Mouse (Mus musculus) testis, adult 2 months (tissue): ENCODE data around the gene Tnk2. TPM values are rescaled to one million over a fixed set of nuclear protein-coding genes. Genes with fewer than 3 reads are reported as not detected.

ENCODE experiments used
- H3K27ac ChIP-seq: fragments of 200-500 bp; 2 replicates; pipeline ENCODE4 v1.5.1; 2012; ENCODE audit warnings: low read depth, low read length; ENCODE audit not compliant: control insufficient read depth, insufficient read depth
- H3K27me3 ChIP-seq: fragments of 200-500 bp; 2 replicates; pipeline ENCODE4 v1.6.1; 2012; ENCODE audit warnings: mild to moderate bottlenecking, low read length, moderate library complexity; ENCODE audit not compliant: control insufficient read depth, insufficient read depth
- H3K36me3 ChIP-seq: fragments of 200-500 bp; 2 replicates; pipeline ENCODE4 v1.6.1; 2012; ENCODE audit warnings: mild to moderate bottlenecking, low read length; ENCODE audit not compliant: control insufficient read depth, insufficient read depth
- H3K4me1 ChIP-seq: fragments of 200-500 bp; 2 replicates; pipeline ENCODE4 v1.6.1; 2012; ENCODE audit warnings: low read length; ENCODE audit not compliant: control insufficient read depth, insufficient read depth
- H3K4me3 ChIP-seq: fragments of 200-500 bp; 2 replicates; pipeline ENCODE4 v1.5.1; 2012; ENCODE audit warnings: low read depth, mild to moderate bottlenecking, low read length, moderate library complexity, mixed read lengths; ENCODE audit not compliant: control insufficient read depth
- CTCF ChIP-seq: fragments of 200-500 bp; IDR thresholded peaks from 2 replicates; pipeline ENCODE4 v1.5.1; 2012; ENCODE audit warnings: low read depth, mild to moderate bottlenecking, inconsistent platforms, low read length, moderate library complexity; ENCODE audit not compliant: control insufficient read depth, insufficient read depth, insufficient replicate concordance
- POLR2A ChIP-seq: fragments of 200-500 bp; IDR thresholded peaks from 2 replicates; pipeline ENCODE4 v1.6.1; 2012; ENCODE audit warnings: low read depth, mild to moderate bottlenecking, inconsistent platforms, low read length, moderate library complexity; ENCODE audit not compliant: control insufficient read depth
- polyA plus RNA-seq: library from polyadenylated mRNA; depleted of rRNA; stranded (reverse); fragments of >200 nt; gene quantifications from 2 replicates; pipeline ENCODE4 v1.2.3, GENCODE M21; 2012

Tnk2 gene
- polyA plus RNA-seq, 1 experiment, result 21.4 TPM

DNA sequence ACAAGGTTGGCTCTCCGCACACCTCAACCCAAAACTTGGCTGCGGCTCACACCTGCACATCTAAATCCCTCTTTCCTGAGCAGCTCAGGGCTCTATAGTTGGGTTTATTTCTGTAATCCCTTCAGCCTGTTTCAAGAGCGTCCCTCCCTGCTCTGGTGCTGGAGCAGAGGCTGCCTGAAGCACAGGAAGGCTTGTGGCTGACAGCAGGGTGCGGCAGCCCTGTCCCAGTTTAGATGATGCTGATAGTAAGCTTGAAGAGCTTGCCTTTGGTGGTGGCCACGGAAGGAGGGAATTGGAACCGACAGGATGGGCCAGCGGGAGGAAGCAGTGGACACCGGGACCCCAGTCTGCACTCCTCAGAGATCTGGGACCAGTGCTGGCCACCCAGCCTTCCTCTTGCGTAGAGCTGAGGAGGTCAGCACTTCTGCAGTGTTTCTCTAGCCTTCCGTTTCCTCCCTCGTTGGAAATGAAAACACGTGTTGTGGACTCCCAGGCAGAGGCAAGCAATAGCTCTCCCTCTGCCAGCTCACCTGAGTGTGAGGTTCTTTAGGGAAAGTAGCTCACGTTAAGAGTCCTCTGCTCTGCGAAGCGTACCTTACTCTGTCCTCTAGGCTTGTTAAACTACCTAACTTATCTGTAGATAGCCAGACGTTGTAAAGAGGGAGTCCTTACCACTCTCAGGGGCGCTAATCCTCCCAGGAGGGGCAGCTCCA, 63.6 kb downstream of the Tnk2 start:
- H3K36me3 ChIP-seq, result no peaks in the 10 kb centered on the region
- no peak for TF ChIP-seq POLR2A
- TF ChIP-seq CTCF, result no peak
- no peaks in the 10 kb centered on the region for H3K27me3 ChIP-seq
- H3K27ac ChIP-seq, result no peak overlapping the region
- H3K4me3 ChIP-seq, result no peak overlapping the region
- no peaks in the 10 kb centered on the region for H3K4me1 ChIP-seq

- no peaks in the 10 kb centered on the region for H3K4me1 ChIP-seq
- no peak overlapping the region for H3K4me3 ChIP-seq
- TF ChIP-seq CTCF (no peak), POLR2A (no peak)
- H3K27ac ChIP-seq, result no peak overlapping the region
- H3K27me3 ChIP-seq, result no peaks in the 10 kb centered on the region
- H3K36me3 ChIP-seq, result no peaks in the 10 kb centered on the region
These were observed 64.3 kb downstream of the Tnk2 start for GRCm38 (mm10) chr16:32707824-32708456.

DNA sequence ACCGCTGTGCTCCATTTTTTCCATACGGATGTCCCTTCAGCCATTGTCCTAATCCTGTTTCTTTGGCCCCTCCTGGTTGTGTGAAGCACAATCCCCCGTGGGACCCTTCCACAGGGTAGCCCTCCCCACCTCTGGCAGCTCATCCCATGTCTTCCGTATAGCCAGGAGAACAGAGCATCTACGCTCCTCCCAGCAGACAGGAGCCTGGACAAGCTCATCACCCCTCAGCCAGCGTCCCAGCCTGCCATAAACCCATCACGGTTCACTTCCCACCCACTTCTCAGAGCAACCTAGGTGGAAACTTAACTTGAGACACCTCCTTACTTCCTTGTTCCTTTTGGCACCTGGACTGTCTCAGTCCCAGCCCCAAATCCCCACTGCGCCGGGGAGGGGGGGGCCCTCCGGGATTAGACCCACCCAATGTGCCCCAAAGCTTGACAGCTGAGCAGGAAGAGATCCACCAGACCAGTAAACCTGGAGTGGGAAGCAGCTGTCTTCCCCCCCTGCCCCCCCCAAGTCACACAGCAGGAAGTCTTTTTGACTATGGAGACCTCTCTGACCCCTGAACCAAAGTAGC, 64.9 kb downstream of the Tnk2 start:
- Histone ChIP-seq H3K27me3 (no peaks in the 10 kb centered on the region), H3K36me3 (no peaks in the 10 kb centered on the region), H3K27ac (no peak overlapping the region), H3K4me1 (no peaks in the 10 kb centered on the region), H3K4me3 (no peak overlapping the region)
- TF ChIP-seq POLR2A, result no peak
- TF ChIP-seq CTCF, result no peak

- no peak overlapping the region for H3K27ac ChIP-seq
- no peak overlapping the region for H3K4me3 ChIP-seq
These were observed 65.4 kb downstream of the Tnk2 start for GRCm38 (mm10) chr16:32709116-32709515.

DNA sequence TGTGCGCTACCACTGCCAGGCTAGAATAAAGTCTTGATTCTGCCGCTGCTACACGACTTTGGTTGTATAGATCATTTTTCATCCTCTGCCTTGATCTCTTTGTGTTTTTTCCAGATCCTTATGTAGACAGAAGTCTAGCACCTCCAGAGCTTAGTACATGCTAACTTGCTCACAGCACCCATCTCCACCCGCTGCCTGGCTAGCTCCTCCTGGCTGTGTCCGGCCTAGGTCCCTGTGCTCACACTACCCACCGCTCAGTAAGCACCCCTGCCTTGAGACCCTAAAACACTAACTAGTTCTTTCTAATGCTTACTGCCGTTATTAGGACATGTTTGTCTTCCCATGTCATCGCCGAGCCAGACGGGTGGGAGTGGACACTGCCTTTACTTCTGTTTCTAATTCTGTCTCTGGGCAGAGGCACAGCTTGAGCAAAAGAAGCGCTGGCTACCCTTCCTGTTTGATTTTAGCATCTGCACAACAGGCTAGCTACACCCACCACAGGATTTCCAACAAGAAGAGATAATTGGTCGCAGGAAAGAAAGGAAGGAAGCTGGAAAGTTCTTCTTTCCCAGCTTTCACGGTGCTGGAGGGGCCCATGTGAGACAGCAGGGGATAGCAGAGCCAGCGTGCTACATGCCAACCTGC, 66.9 kb downstream of the Tnk2 start:
- TF ChIP-seq POLR2A (no peak), CTCF (no peak)
- H3K36me3 ChIP-seq, result no peaks in the 10 kb centered on the region
- H3K27ac ChIP-seq, result no peak overlapping the region
- no peaks in the 10 kb centered on the region for H3K27me3 ChIP-seq
- H3K4me1 ChIP-seq, result no peaks in the 10 kb centered on the region
- no peak overlapping the region for H3K4me3 ChIP-seq

More at GRCm38 (mm10) chr16:32709116-32709515, 65.4 kb downstream of the Tnk2 start:
- Histone ChIP-seq H3K27me3 (no peaks in the 10 kb centered on the region), H3K36me3 (no peaks in the 10 kb centered on the region), H3K4me1 (no peaks in the 10 kb centered on the region)
- no peak for TF ChIP-seq POLR2A
- no peak for TF ChIP-seq CTCF

DNA sequence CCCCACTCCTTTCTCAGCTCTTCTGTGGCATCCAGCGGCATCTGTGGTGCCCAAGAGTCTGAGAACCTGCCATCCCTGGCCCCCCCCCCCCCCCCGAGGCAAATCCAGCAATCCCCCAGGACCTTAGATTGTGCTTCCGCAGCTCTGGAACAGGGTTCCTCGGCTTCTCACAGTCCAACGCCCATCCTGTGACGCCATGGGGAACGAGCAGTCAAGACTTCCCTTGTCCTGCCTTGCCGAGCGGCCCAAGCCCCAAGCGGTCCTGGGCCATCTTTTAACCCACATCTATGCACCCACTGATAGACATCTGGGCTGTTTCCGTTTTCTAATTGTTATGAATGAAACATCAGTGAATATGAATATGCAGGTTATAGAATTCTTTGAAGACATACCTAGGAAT, 68.5 kb downstream of the Tnk2 start:
- TF ChIP-seq CTCF (no peak), POLR2A (no peak)
- no peaks in the 10 kb centered on the region for H3K4me1 ChIP-seq
- H3K36me3 ChIP-seq, result no peaks in the 10 kb centered on the region
- no peak overlapping the region for H3K4me3 ChIP-seq
- no peaks in the 10 kb centered on the region for H3K27me3 ChIP-seq
- no peak overlapping the region for H3K27ac ChIP-seq

GRCm38 (mm10) chr16:32713556-32713955, 69.9 kb downstream of the Tnk2 start:
- Histone ChIP-seq H3K27me3 (no peaks in the 10 kb centered on the region), H3K4me3 (no peak overlapping the region), H3K36me3 (no peaks in the 10 kb centered on the region), H3K27ac (no peak overlapping the region), H3K4me1 (no peaks in the 10 kb centered on the region)
- TF ChIP-seq CTCF, result no peak
- no peak for TF ChIP-seq POLR2A
